ENCODE assay signal across 8 mouse cellular contexts in genomic region chr4:33309764-33310757, GRCm38 (mm10). TPM values are rescaled to one million over a fixed set of nuclear protein-coding genes. Genes with fewer than 3 reads are reported as not detected.
DNase-seq lines count a peak whose midpoint lies in the region; ATAC-seq and TF ChIP-seq lines count a peak whose summit lies in the region.

TSS of gene Rngtt (plus strand) at chr4:33310311.

- H3K4me1 ChIP-seq in G1E (ENCODE audit: insufficient read depth, low read depth, low read length): peaks cover 18% of the 10 kb centered on the region
- peaks cover 15% of the 10 kb centered on the region for H3K4me1 ChIP-seq in forebrain, embryonic 16.5 days (replicated peaks; ENCODE audit: control insufficient read depth, insufficient read depth, low read length)
- H3K4me1 ChIP-seq in lung, embryonic 14.5 days (ENCODE audit: insufficient read depth): no peaks in the 10 kb centered on the region
- H3K4me1 ChIP-seq in olfactory bulb, adult 2 months (ENCODE audit: control insufficient read depth, insufficient read depth, low read length): no peaks in the 10 kb centered on the region
- peaks cover 3% of the 10 kb centered on the region; the same call in 1 of the 2 replicates for H3K4me1 ChIP-seq in thymus, adult 2 months (replicated peaks; ENCODE audit: control insufficient read depth, insufficient read depth, low read length)

- peaks cover 6% of the 10 kb centered on the region for H3K27me3 ChIP-seq in G1E (ENCODE audit: insufficient read depth, low read length)
- H3K27me3 ChIP-seq in forebrain, embryonic 16.5 days (replicated peaks; ENCODE audit: control insufficient read depth, insufficient read depth, low read length): no peaks in the 10 kb centered on the region
- H3K27me3 ChIP-seq in lung, embryonic 14.5 days (ENCODE audit: insufficient read depth, low read length): no peaks in the 10 kb centered on the region
- H3K27me3 ChIP-seq in thymus, adult 2 months (ENCODE audit: control insufficient read depth, insufficient read depth, low read length): no peaks in the 10 kb centered on the region

- no peaks in the 10 kb centered on the region for H3K9me3 ChIP-seq in G1E (replicated peaks)
- no peaks in the 10 kb centered on the region for H3K9me3 ChIP-seq in forebrain, embryonic 16.5 days (ENCODE audit: control insufficient read depth, low read length)
- no peaks in the 10 kb centered on the region for H3K9me3 ChIP-seq in lung, embryonic 14.5 days (ENCODE audit: low read depth, low read length)

- TF ChIP-seq POLR2A in olfactory bulb, adult 2 months (IDR thresholded peaks at IDR 0.05; ENCODE audit: insufficient read depth, low read depth, low read length): peak; percentile 49; the same call in 1 of the 2 replicates
- TF ChIP-seq POLR2A in thymus, adult 2 months (IDR thresholded peaks at IDR 0.05; ENCODE audit: control insufficient read depth, extremely low read depth, insufficient read depth, low read length, poor library complexity): peak; percentile 79

- 4% methylated on average over 60 of the region's 60 CpGs for WGBS in forebrain, embryonic 16.5 days
- 3% methylated on average over 60 of the region's 60 CpGs for WGBS in lung, embryonic 14.5 days
- WGBS in olfactory bulb, adult 2 months: 2% methylated on average over 60 of the region's 60 CpGs
- WGBS in thymus, adult 2 months: 4% methylated on average over 60 of the region's 60 CpGs

- peak; percentile 82 for DNase-seq in G1E (ENCODE audit: low spot score)
- peak; percentile 95 to 97 for DNase-seq in cerebellum, adult 18-20 months
- peak; percentile 95 to 96 for DNase-seq in heart, postnatal 36 days
- peak; percentile 94 to 96 for DNase-seq in layer of hippocampus, adult 2 months (ENCODE audit: low spot score in 2 of 2)
- DNase-seq in lung, embryonic 14.5 days: peak; percentile 99
- DNase-seq in thymus, adult 2 months: peak; percentile 99

- H3K27ac ChIP-seq in forebrain, embryonic 16.5 days (ENCODE audit: low read length): peak within 1 kb of the TSS; percentile 61
- peak within 1 kb of the TSS; percentile 74 for H3K27ac ChIP-seq in layer of hippocampus, adult 2 months
- H3K27ac ChIP-seq in lung, embryonic 14.5 days (ENCODE audit: low read depth): peak within 1 kb of the TSS; percentile 46; the same call in 1 of the 2 replicates
- no peak within 1 kb of the TSS for H3K27ac ChIP-seq in olfactory bulb, adult 2 months (ENCODE audit: insufficient read depth, low read depth, low read length)
- no peak within 1 kb of the TSS for H3K27ac ChIP-seq in thymus, adult 2 months (ENCODE audit: control insufficient read depth, insufficient read depth, low read length)

- H3K36me3 ChIP-seq in G1E (replicated peaks): peaks cover 12% of the 10 kb centered on the region
- no peaks in the 10 kb centered on the region for H3K36me3 ChIP-seq in forebrain, embryonic 16.5 days (ENCODE audit: control insufficient read depth, insufficient read depth)
- H3K36me3 ChIP-seq in lung, embryonic 14.5 days (ENCODE audit: insufficient read depth): 0 out of 2 replicates have a peak, but pooled peaks cover 6% of the 10 kb centered on the region
- H3K36me3 ChIP-seq in thymus, adult 2 months (ENCODE audit: control insufficient read depth, insufficient read depth, low read length): no peaks in the 10 kb centered on the region

- TF ChIP-seq CTCF in G1E (IDR thresholded peaks at IDR 0.05; ENCODE audit: low read depth, low read length): no peak
- TF ChIP-seq CTCF in layer of hippocampus, adult 2 months (conservative IDR thresholded peaks at IDR 0.05): 0 out of 2 replicates have a peak, but pooled peaks have one; percentile 5
- TF ChIP-seq CTCF in lung, embryonic 14.5 days (IDR thresholded peaks at IDR 0.05; ENCODE audit: low read depth): no peak
- no peak for TF ChIP-seq CTCF in olfactory bulb, adult 2 months (IDR thresholded peaks at IDR 0.05; ENCODE audit: insufficient read depth, low read depth, low read length)
- TF ChIP-seq CTCF in thymus, adult 2 months (IDR thresholded peaks at IDR 0.05; ENCODE audit: borderline replicate concordance, control insufficient read depth, extremely low read depth, insufficient read depth, low read length, poor library complexity): no peak

- peak; percentile 93 for ATAC-seq in G1E (ENCODE audit: extremely low read depth, insufficient number of reproducible peaks, low FRiP score, poor library complexity, severe bottlenecking)
- ATAC-seq in forebrain, embryonic 16.5 days: peak; percentile 95
- ATAC-seq in lung, embryonic 14.5 days (ENCODE audit: insufficient read depth): peak; percentile 93

- intact Hi-C loops in heart, postnatal 36 days (cut with DNase I): loop anchor here (5.0 kb wide), 2 partner anchors 278 to 1343 kb away; partner anchors contain the start of gene Ube2j1

- H3K9ac ChIP-seq in forebrain, embryonic 16.5 days (replicated peaks; ENCODE audit: low read depth, low read length): peak within 1 kb of the TSS; percentile 73
- H3K9ac ChIP-seq in lung, embryonic 14.5 days: peak within 1 kb of the TSS; percentile 80

- H3K4me2 ChIP-seq in forebrain, embryonic 16.5 days (ENCODE audit: low read length): peak within 1 kb of the TSS; percentile 89
- H3K4me2 ChIP-seq in lung, embryonic 14.5 days: peak within 1 kb of the TSS; percentile 84

- H3K4me3 ChIP-seq in G1E (ENCODE audit: low read depth, low read length): peak within 1 kb of the TSS; percentile 88
- H3K4me3 ChIP-seq in forebrain, embryonic 16.5 days (replicated peaks; ENCODE audit: low read length): peak within 1 kb of the TSS; percentile 85
- H3K4me3 ChIP-seq in layer of hippocampus, adult 2 months: peak within 1 kb of the TSS; percentile 92
- peak within 1 kb of the TSS; percentile 77 for H3K4me3 ChIP-seq in lung, embryonic 14.5 days (ENCODE audit: low read depth, low read length)
- peak within 1 kb of the TSS; percentile 73 for H3K4me3 ChIP-seq in olfactory bulb, adult 2 months (ENCODE audit: insufficient read depth, low read depth, low read length)
- peak within 1 kb of the TSS; percentile 89 for H3K4me3 ChIP-seq in thymus, adult 2 months (ENCODE audit: control insufficient read depth, insufficient read depth, low read length)

RNA-seq across cellular contexts. Expression of gene Rngtt, which starts in this region (rescaled TPM):
- total RNA-seq in G1E (2014; fragmentation: Nextera tagmentation): 33.1 and 35.7 TPM in 2 replicates
- 35.7 and 46.2 TPM in 2 replicates for total RNA-seq in G1E (2017)
- polyA plus RNA-seq in G1E (2012): 4.4 and 5.6 TPM in 2 replicates
- 31.1 and 34.9 TPM in 2 replicates for polyA plus RNA-seq in forebrain, embryonic 16.5 days (2015; fragmentation: Nextera tagmentation; extraction: Ambion mirVana)
- 1 to 10 TPM; 9.5 to 10.0 TPM for total RNA-seq in heart, postnatal 36 days (2021)
- total RNA-seq in layer of hippocampus, adult 2 months (2021): 10 to 100 TPM; 29.4 to 30.0 TPM
- polyA plus RNA-seq in lung, embryonic 14.5 days (2014; fragmentation: Nextera tagmentation; extraction: Ambion mirVana): 23.9 and 27.4 TPM in 2 replicates
- polyA plus RNA-seq in olfactory bulb, adult 2 months (2012; ENCODE audit: insufficient read depth, insufficient read length, low replicate concordance, missing spikeins): not detected in 2 replicates
- 4.2 and 5.0 TPM in 2 replicates for polyA plus RNA-seq in thymus, adult 2 months (2012; rRNA removed)

Comparison
In these comparisons a context has a peak if more than half of its experiments do, and no peak if none do; other contexts are left out.
1. H3K27ac ChIP-seq: peak in forebrain, embryonic 16.5 days (single experiment), layer of hippocampus, adult 2 months (single experiment) and lung, embryonic 14.5 days (single experiment); none in olfactory bulb, adult 2 months (single experiment) and thymus, adult 2 months (single experiment).
2. Peak in every context shown above with its lines, with median percentiles within 50 percentile points of each other: ATAC-seq, DNase-seq and H3K4me3 ChIP-seq.